Mouse (Mus musculus) CD4-positive helper T cell, adult 2 months (primary cell): ENCODE data around the gene Olfr1336.
A peak's percentile ranks its signal among the peaks of the same experiment; 100 is the strongest.
"Not testable (repeated sequence)": the region's sequence is repeated elsewhere in the genome, so short reads cannot be mapped to it uniquely, and the experiment has no call there.

Experiments
- DNase-seq: peaks from one replicate; pipeline ENCODE4 v3.0.0-alpha.2; 2012; ENCODE audit warnings: low read depth, missing footprints, low spot score

Olfr1336 gene

GRCm38 (mm10) chr7:6455868-6456267 lies at the start of gene Olfr1336:
Gene Olfr1336, plus strand, starts transcription at chr7:6456168.
- DNase-seq: no peak

- DNase-seq: peak; percentile 72
These were observed 45.9 kb upstream of the Olfr1336 start, which contains the start of gene Gm20715 for GRCm38 (mm10) chr7:6410043-6410442. Gene Gm20715, plus strand, starts transcription at chr7:6410277.

- no peak for DNase-seq
These were observed 41.1 kb upstream of the Olfr1336 start for GRCm38 (mm10) chr7:6414626-6415441.

GRCm38 (mm10) chr7:6415442-6415787 lies 40.6 kb upstream of the Olfr1336 start:
- DNase-seq: no peak

GRCm38 (mm10) chr7:6419894-6420293 lies 36.1 kb upstream of the Olfr1336 start:
- no peak for DNase-seq

GRCm38 (mm10) chr7:6429381-6429780 lies 26.6 kb upstream of the Olfr1336 start:
- no peak for DNase-seq

- DNase-seq: peak; percentile 40
These were observed 25.6 kb upstream of the Olfr1336 start for GRCm38 (mm10) chr7:6430342-6430741.

GRCm38 (mm10) chr7:6438388-6438787 lies 17.6 kb upstream of the Olfr1336 start, which contains the start of gene Olfr1344:
Gene Olfr1344, plus strand, starts transcription at chr7:6438688.
- DNase-seq: no peak

- no peak for DNase-seq
These were observed 14.8 kb upstream of the Olfr1336 start for GRCm38 (mm10) chr7:6441173-6441572.

- no peak for DNase-seq
These were observed 8.2 kb upstream of the Olfr1336 start for GRCm38 (mm10) chr7:6447771-6448170.

GRCm38 (mm10) chr7:6456399-6456798 lies 431 bp downstream of the Olfr1336 start:
- DNase-seq: no peak

GRCm38 (mm10) chr7:6466951-6467350 lies 11.0 kb downstream of the Olfr1336 start, which contains the start of gene Olfr1346:
Gene Olfr1346, plus strand, starts transcription at chr7:6467101.
- DNase-seq: no peak

- not testable (repeated sequence) for DNase-seq
These were observed 21.7 kb downstream of the Olfr1336 start for GRCm38 (mm10) chr7:6477633-6478032.

- DNase-seq: no peak
These were observed 30.9 kb downstream of the Olfr1336 start, which contains the start of gene Olfr5 for GRCm38 (mm10) chr7:6486841-6487240. Gene Olfr5, minus strand, starts transcription at chr7:6486941.

- DNase-seq: no peak
These were observed 43.7 kb downstream of the Olfr1336 start, which contains the start of gene Olfr1347 for GRCm38 (mm10) chr7:6499655-6500054. Gene Olfr1347, minus strand, starts transcription at chr7:6499755.

- no peak for DNase-seq
These were observed 52.7 kb downstream of the Olfr1336 start, which contains the start of gene Olfr1348 for GRCm38 (mm10) chr7:6508648-6509047. Gene Olfr1348, minus strand, starts transcription at chr7:6508748.
